Mouse (Mus musculus) lung, postnatal 0 days (tissue): ENCODE results near the gene 1700123K08Rik.

ENCODE experiments used
- CTCF ChIP-seq: IDR thresholded peaks from 2 replicates; pipeline ENCODE4 v1.5.1; 2016; ENCODE audit warnings: antibody characterized with exemption, mild to moderate bottlenecking
- EP300 ChIP-seq: IDR thresholded peaks from 2 replicates; pipeline ENCODE4 v1.6.1; 2016; ENCODE audit warnings: antibody characterized with exemption, mild to moderate bottlenecking, control low read depth

GRCm38 (mm10) chr5:138587396-138587795 lies 22.9 kb upstream of the 1700123K08Rik start:
- TF ChIP-seq CTCF (no peak), EP300 (no peak)
